Mouse (Mus musculus) brain, embryonic 14.5 days (tissue): Measurements from ENCODE around the gene Phrf1.

Source experiments
- CTCF ChIP-seq: fragments of 200-500 bp; IDR thresholded peaks from 2 replicates; pipeline ENCODE4 v1.5.1; 2012; ENCODE audit warnings: inconsistent platforms, mild to moderate bottlenecking, moderate library complexity, borderline replicate concordance; ENCODE audit not compliant: insufficient read depth, insufficient read length; ENCODE audit errors: extremely low read depth
- POLR2A ChIP-seq: fragments of 200-500 bp; IDR thresholded peaks from 2 replicates; pipeline ENCODE4 v1.6.1; 2012; ENCODE audit warnings: mild to moderate bottlenecking, inconsistent platforms, borderline replicate concordance; ENCODE audit not compliant: poor library complexity, insufficient read depth, insufficient read length, severe bottlenecking; ENCODE audit errors: extremely low read depth

- no peak for TF ChIP-seq POLR2A
- no peak for TF ChIP-seq CTCF
Measured at GRCm38 (mm10) chr7:141277701-141278678, 49.4 kb downstream of the Phrf1 start.
